Mouse (Mus musculus): ENCODE measurements around the gene Lyg2. TPM values are rescaled to one million over a fixed set of nuclear protein-coding genes. Genes with fewer than 3 reads are reported as not detected.
A peak's percentile ranks its signal among the peaks of the same experiment; 100 is the strongest.

Lyg2 gene
- polyA plus RNA-seq, 1 experiment from 2014 or later: not detected

GRCm38 (mm10) chr1:37931806-37932205 lies 15.5 kb upstream of the Lyg2 start:
- peak; percentile 69 for ATAC-seq (ENCODE audit: insufficient number of reproducible peaks, insufficient read depth, low FRiP score, low read depth)
- H3K27ac ChIP-seq (ENCODE audit: low read length): no peak overlapping the region
- H3K9me3 ChIP-seq (ENCODE audit: control insufficient read depth, low read depth, low read length): no peaks in the 10 kb centered on the region
- H3K9ac ChIP-seq (replicated peaks; ENCODE audit: low read depth, low read length): no peak overlapping the region
- H3K36me3 ChIP-seq (ENCODE audit: control insufficient read depth, insufficient read depth, low read length): no peaks in the 10 kb centered on the region
- H3K4me1 ChIP-seq (ENCODE audit: control insufficient read depth, insufficient read depth, low read length): no peaks in the 10 kb centered on the region
- H3K4me3 ChIP-seq (ENCODE audit: low read depth, low read length): no peak overlapping the region
- 24% methylated on average over 3 of the region's 3 CpGs for WGBS
- H3K27me3 ChIP-seq (ENCODE audit: control insufficient read depth, insufficient read depth, low read length): no peaks in the 10 kb centered on the region
- H3K4me2 ChIP-seq (replicated peaks; ENCODE audit: low read depth, low read length): no peak overlapping the region

DNA sequence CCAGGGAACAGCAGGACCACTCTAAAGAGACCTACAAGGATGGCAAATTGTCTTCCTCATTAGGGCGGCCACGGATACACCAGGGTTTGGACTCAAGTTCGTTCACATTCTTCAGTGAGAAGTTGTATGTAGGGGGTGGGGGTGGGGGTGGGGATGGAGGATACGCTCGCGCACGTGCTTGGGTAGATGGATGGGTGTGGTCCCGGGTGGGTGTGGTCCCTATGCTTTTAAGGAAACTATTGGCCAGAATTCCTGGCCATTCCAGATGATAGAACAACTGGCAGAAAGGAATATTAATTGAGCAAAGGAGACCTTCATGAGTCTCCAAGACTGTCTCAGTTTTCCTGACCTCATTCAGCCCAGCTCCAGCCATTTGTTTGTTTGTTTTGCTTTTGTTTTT lies 9.7 kb upstream of the Lyg2 start:
- no peaks in the 10 kb centered on the region for H3K36me3 ChIP-seq (ENCODE audit: control insufficient read depth, insufficient read depth, low read length)
- no peak overlapping the region for H3K27ac ChIP-seq (ENCODE audit: low read length)
- H3K27me3 ChIP-seq (ENCODE audit: control insufficient read depth, insufficient read depth, low read length): no peaks in the 10 kb centered on the region
- ATAC-seq (ENCODE audit: insufficient number of reproducible peaks, insufficient read depth, low FRiP score, low read depth): no peak
- H3K4me1 ChIP-seq (ENCODE audit: control insufficient read depth, insufficient read depth, low read length): no peaks in the 10 kb centered on the region
- no peak overlapping the region for H3K4me3 ChIP-seq (ENCODE audit: low read depth, low read length)
- H3K9me3 ChIP-seq (ENCODE audit: control insufficient read depth, low read depth, low read length): no peaks in the 10 kb centered on the region
- WGBS: 75% methylated on average over 8 of the region's 8 CpGs
- H3K4me2 ChIP-seq (replicated peaks; ENCODE audit: low read depth, low read length): no peak overlapping the region
- H3K9ac ChIP-seq (replicated peaks; ENCODE audit: low read depth, low read length): no peak overlapping the region

DNA sequence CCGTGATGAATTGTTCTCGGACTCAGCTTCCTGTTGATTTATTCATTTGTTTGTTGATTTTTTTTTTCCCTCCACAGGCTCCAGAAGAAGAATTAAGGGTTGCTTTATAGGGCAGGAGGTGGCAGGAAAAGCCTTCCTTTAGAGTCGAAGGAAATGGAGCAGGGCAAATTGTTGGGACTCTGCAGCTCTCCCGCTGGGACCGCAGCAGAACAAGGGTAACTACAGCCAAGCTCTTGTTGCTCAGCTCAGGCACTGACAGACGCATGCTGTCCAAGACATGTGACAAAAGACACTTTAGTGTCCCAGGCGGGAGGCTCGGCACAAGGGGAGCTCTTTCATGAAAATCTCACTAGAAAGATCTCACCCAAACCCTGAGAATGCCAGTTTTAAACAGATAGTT lies 6.2 kb upstream of the Lyg2 start:
- H3K27ac ChIP-seq (ENCODE audit: low read length): no peak overlapping the region
- WGBS: 60% methylated on average over 8 of the region's 8 CpGs
- no peak for ATAC-seq (ENCODE audit: insufficient number of reproducible peaks, insufficient read depth, low FRiP score, low read depth)
- H3K4me2 ChIP-seq (replicated peaks; ENCODE audit: low read depth, low read length): no peak overlapping the region
- H3K9ac ChIP-seq (replicated peaks; ENCODE audit: low read depth, low read length): no peak overlapping the region
- no peaks in the 10 kb centered on the region for H3K9me3 ChIP-seq (ENCODE audit: control insufficient read depth, low read depth, low read length)
- H3K4me3 ChIP-seq (ENCODE audit: low read depth, low read length): no peak overlapping the region
- H3K36me3 ChIP-seq (ENCODE audit: control insufficient read depth, insufficient read depth, low read length): no peaks in the 10 kb centered on the region
- H3K27me3 ChIP-seq (ENCODE audit: control insufficient read depth, insufficient read depth, low read length): no peaks in the 10 kb centered on the region
- no peaks in the 10 kb centered on the region for H3K4me1 ChIP-seq (ENCODE audit: control insufficient read depth, insufficient read depth, low read length)

GRCm38 (mm10) chr1:37918096-37918495 lies 1.8 kb upstream of the Lyg2 start:
- 55% methylated on average over 6 of the region's 6 CpGs for WGBS
- Histone ChIP-seq H3K9me3 (ENCODE audit: control insufficient read depth, low read depth, low read length) (no peaks in the 10 kb centered on the region), H3K4me3 (ENCODE audit: low read depth, low read length) (no peak overlapping the region), H3K4me2 (replicated peaks; ENCODE audit: low read depth, low read length) (no peak overlapping the region), H3K4me1 (ENCODE audit: control insufficient read depth, insufficient read depth, low read length) (no peaks in the 10 kb centered on the region), H3K36me3 (ENCODE audit: control insufficient read depth, insufficient read depth, low read length) (no peaks in the 10 kb centered on the region), H3K9ac (replicated peaks; ENCODE audit: low read depth, low read length) (no peak overlapping the region), H3K27me3 (ENCODE audit: control insufficient read depth, insufficient read depth, low read length) (no peaks in the 10 kb centered on the region), H3K27ac (ENCODE audit: low read length) (no peak overlapping the region)
- no peak for ATAC-seq (ENCODE audit: insufficient number of reproducible peaks, insufficient read depth, low FRiP score, low read depth)

DNA sequence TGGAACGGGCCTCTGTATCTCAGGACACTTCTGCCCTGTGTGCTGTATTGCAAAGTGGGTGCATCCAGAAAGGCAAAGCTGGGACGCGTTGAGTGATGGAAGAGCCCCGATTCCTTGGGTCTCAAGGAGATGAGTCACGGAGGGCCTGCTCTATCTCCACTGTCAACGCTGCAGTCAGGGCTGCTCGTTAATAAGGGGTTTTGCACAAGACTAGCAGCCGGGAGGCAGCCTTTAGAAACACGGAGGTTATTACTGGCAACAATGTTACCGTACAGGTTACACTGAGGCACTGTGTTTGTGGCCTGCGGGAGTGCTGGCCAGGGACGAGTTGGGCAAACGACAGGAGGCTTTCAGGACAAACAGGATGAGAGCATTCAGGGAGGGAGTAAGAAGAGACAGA lies 1.4 kb upstream of the Lyg2 start:
- no peak for ATAC-seq (ENCODE audit: insufficient number of reproducible peaks, insufficient read depth, low FRiP score, low read depth)
- H3K9me3 ChIP-seq (ENCODE audit: control insufficient read depth, low read depth, low read length): no peaks in the 10 kb centered on the region
- H3K27me3 ChIP-seq (ENCODE audit: control insufficient read depth, insufficient read depth, low read length): no peaks in the 10 kb centered on the region
- WGBS: 59% methylated on average over 13 of the region's 13 CpGs
- H3K4me2 ChIP-seq (replicated peaks; ENCODE audit: low read depth, low read length): no peak overlapping the region
- no peak overlapping the region for H3K4me3 ChIP-seq (ENCODE audit: low read depth, low read length)
- H3K36me3 ChIP-seq (ENCODE audit: control insufficient read depth, insufficient read depth, low read length): no peaks in the 10 kb centered on the region
- H3K4me1 ChIP-seq (ENCODE audit: control insufficient read depth, insufficient read depth, low read length): no peaks in the 10 kb centered on the region
- H3K9ac ChIP-seq (replicated peaks; ENCODE audit: low read depth, low read length): no peak overlapping the region
- H3K27ac ChIP-seq (ENCODE audit: low read length): no peak overlapping the region

DNA sequence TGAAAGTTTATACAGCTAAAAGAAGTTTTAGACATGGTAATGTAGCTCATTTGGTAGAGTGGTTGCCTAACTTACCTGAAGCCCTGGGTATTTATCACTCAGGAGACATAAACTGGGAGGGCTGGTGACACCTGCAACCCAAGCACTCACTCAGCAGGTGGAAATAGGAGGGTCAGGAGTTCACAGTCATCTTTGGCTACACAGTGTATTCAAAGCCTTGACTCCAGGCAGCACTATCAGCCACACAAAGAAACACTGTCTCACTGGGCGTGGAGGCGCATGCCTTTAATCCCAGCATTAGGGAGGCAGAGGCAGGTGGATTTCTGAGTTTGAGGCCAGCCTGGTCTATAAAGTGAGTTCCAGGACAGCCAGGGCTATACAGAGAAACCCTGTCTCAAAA lies 3.5 kb downstream of the Lyg2 start:
- Histone ChIP-seq H3K9ac (replicated peaks; ENCODE audit: low read depth, low read length) (no peak overlapping the region), H3K4me3 (ENCODE audit: low read depth, low read length) (no peak overlapping the region), H3K4me1 (ENCODE audit: control insufficient read depth, insufficient read depth, low read length) (no peaks in the 10 kb centered on the region), H3K9me3 (ENCODE audit: control insufficient read depth, low read depth, low read length) (no peaks in the 10 kb centered on the region), H3K27ac (ENCODE audit: low read length) (no peak overlapping the region), H3K27me3 (ENCODE audit: control insufficient read depth, insufficient read depth, low read length) (no peaks in the 10 kb centered on the region), H3K36me3 (ENCODE audit: control insufficient read depth, insufficient read depth, low read length) (no peaks in the 10 kb centered on the region), H3K4me2 (replicated peaks; ENCODE audit: low read depth, low read length) (no peak overlapping the region)
- WGBS: 77% methylated on average over 2 of the region's 2 CpGs
- no peak for ATAC-seq (ENCODE audit: insufficient number of reproducible peaks, insufficient read depth, low FRiP score, low read depth)

DNA sequence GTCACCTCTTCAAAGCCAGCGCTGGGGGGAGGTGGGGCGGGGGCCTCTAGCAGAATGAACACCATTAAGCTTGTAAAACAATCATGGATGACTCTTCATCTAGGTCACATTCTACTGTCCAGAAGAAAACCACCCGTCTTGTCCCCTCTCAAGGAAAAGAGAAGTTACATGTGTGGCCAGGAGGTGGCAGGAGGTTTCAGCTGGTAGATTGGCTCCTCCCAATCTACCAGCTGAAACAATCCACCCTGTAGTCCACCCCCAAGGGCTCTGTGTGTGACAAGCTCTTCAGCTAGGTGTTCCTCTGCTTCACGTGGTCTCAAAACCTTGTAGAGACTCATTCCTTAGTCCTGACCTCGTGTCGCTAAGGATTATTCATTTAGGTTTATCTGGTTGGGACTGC lies 13.1 kb downstream of the Lyg2 start:
- no peak overlapping the region for H3K4me3 ChIP-seq (ENCODE audit: low read depth, low read length)
- no peak for ATAC-seq (ENCODE audit: insufficient number of reproducible peaks, insufficient read depth, low FRiP score, low read depth)
- no peak overlapping the region for H3K27ac ChIP-seq (ENCODE audit: low read length)
- no peak overlapping the region for H3K4me2 ChIP-seq (replicated peaks; ENCODE audit: low read depth, low read length)
- H3K36me3 ChIP-seq (ENCODE audit: control insufficient read depth, insufficient read depth, low read length): peaks cover 15% of the 10 kb centered on the region; the same call in 1 of the 2 replicates
- H3K9ac ChIP-seq (replicated peaks; ENCODE audit: low read depth, low read length): no peak overlapping the region
- no peaks in the 10 kb centered on the region for H3K9me3 ChIP-seq (ENCODE audit: control insufficient read depth, low read depth, low read length)
- no peaks in the 10 kb centered on the region for H3K4me1 ChIP-seq (ENCODE audit: control insufficient read depth, insufficient read depth, low read length)
- WGBS: 28% methylated on average over 6 of the region's 6 CpGs
- H3K27me3 ChIP-seq (ENCODE audit: control insufficient read depth, insufficient read depth, low read length): no peaks in the 10 kb centered on the region

DNA sequence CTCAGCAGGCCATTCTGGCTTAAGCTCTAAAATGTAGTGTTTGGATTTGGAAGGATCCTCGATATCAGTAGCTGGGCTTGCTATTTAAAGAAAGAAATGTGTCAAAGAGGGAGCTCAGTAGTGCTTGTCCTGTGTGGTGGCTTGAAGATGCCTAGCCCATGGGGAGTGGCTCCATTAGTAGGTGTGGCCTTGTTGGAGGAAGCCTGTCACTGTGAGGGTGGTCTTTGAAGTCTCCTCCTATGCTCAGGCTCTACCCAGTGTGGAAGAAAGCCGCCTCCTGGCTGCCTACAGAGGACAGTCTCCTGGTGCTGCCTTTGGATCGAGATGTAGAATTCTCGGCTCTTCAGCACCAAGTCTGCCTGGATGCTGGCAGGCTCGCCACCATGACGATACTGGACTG lies 16.0 kb downstream of the Lyg2 start:
- Histone ChIP-seq H3K27me3 (ENCODE audit: control insufficient read depth, insufficient read depth, low read length) (no peaks in the 10 kb centered on the region), H3K9me3 (ENCODE audit: control insufficient read depth, low read depth, low read length) (no peaks in the 10 kb centered on the region), H3K4me1 (ENCODE audit: control insufficient read depth, insufficient read depth, low read length) (no peaks in the 10 kb centered on the region), H3K36me3 (ENCODE audit: control insufficient read depth, insufficient read depth, low read length) (peaks cover 35% of the 10 kb centered on the region), H3K4me2 (replicated peaks; ENCODE audit: low read depth, low read length) (no peak overlapping the region), H3K4me3 (ENCODE audit: low read depth, low read length) (no peak overlapping the region), H3K27ac (ENCODE audit: low read length) (no peak overlapping the region), H3K9ac (replicated peaks; ENCODE audit: low read depth, low read length) (no peak overlapping the region)
- ATAC-seq (ENCODE audit: insufficient number of reproducible peaks, insufficient read depth, low FRiP score, low read depth): no peak
- WGBS: 55% methylated on average over 6 of the region's 6 CpGs

DNA sequence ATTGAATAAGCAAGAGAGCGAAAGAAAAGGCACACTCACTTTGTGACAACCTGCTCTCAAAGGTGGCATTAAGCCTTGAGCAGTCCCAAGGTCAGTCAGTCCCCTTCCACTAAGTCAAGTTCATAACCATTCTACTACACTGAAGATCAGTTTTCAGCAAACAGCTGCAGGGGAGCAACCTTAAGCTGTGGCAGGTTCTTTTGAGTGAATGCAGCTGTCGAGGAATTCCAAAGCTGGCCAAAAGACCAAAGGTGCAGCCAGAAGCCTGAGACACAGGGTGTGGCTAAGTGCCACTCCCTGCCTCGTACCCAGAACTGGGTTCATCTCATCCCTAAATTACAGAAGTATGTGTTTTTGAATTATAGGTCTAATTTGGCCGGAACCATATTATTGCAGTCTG lies 16.5 kb downstream of the Lyg2 start:
- no peaks in the 10 kb centered on the region for H3K4me1 ChIP-seq (ENCODE audit: control insufficient read depth, insufficient read depth, low read length)
- no peak for ATAC-seq (ENCODE audit: insufficient number of reproducible peaks, insufficient read depth, low FRiP score, low read depth)
- no peak overlapping the region for H3K27ac ChIP-seq (ENCODE audit: low read length)
- 67% methylated on average over 4 of the region's 4 CpGs for WGBS
- no peak overlapping the region for H3K4me2 ChIP-seq (replicated peaks; ENCODE audit: low read depth, low read length)
- no peak overlapping the region for H3K9ac ChIP-seq (replicated peaks; ENCODE audit: low read depth, low read length)
- H3K4me3 ChIP-seq (ENCODE audit: low read depth, low read length): no peak overlapping the region
- H3K9me3 ChIP-seq (ENCODE audit: control insufficient read depth, low read depth, low read length): no peaks in the 10 kb centered on the region
- peaks cover 40% of the 10 kb centered on the region for H3K36me3 ChIP-seq (ENCODE audit: control insufficient read depth, insufficient read depth, low read length)
- no peaks in the 10 kb centered on the region for H3K27me3 ChIP-seq (ENCODE audit: control insufficient read depth, insufficient read depth, low read length)

Data from stomach, embryonic 14.5 days (tissue).